Mouse (Mus musculus) thymus, adult 2 months (tissue): ENCODE data around the gene Mindy1.

Experiments
- CTCF ChIP-seq: fragments of 200-500 bp; IDR thresholded peaks from 2 replicates; pipeline ENCODE4 v1.5.1; 2012; ENCODE audit warnings: mild to moderate bottlenecking, control low read depth, low read length, moderate library complexity, borderline replicate concordance; ENCODE audit not compliant: control insufficient read depth, poor library complexity, insufficient read depth; ENCODE audit errors: extremely low read depth
- POLR2A ChIP-seq: fragments of 200-500 bp; IDR thresholded peaks from 2 replicates; pipeline ENCODE4 v1.6.1; 2012; ENCODE audit warnings: mild to moderate bottlenecking, low read length, control low read depth, moderate library complexity; ENCODE audit not compliant: control insufficient read depth, poor library complexity, insufficient read depth; ENCODE audit errors: extremely low read depth

- TF ChIP-seq POLR2A (no peak), CTCF (no peak)
These were observed 4.2 kb downstream of the Mindy1 start for GRCm38 (mm10) chr3:95285390-95285789.
